Mouse (Mus musculus) liver, embryonic 14.5 days (tissue): ENCODE results near the gene Gm7298.

ENCODE experiments used
- CTCF ChIP-seq: IDR thresholded peaks from 2 replicates; pipeline ENCODE4 v1.5.1; 2016; ENCODE audit warnings: antibody characterized with exemption, low read depth, control low read depth
- EP300 ChIP-seq: IDR thresholded peaks from 2 replicates; pipeline ENCODE4 v1.6.1; 2016; ENCODE audit warnings: antibody characterized with exemption, low read depth

DNA sequence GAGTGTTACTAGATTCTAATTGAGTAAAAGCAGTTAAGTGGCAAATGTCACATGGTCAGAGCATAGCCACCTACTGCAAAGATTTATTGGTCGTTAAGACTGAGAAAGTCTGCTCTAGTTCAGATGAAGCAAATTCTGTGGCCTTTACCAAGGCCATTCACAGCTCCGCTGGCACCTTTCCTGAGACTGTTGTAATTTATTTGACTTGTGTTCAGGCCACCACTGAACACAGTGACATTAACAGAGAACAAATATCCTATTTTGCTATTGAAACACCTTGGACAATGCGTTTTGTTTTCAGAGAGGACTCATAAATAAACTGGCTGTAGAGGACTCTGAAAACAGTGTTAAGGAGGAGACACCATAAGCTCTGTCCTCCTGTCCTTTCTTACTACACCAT is at the start of gene Gm7298:
- TF ChIP-seq CTCF (no peak), EP300 (no peak)
